Mouse (Mus musculus): ENCODE results near the gene Frs3.

Frs3 gene

GRCm38 (mm10) chr17:47694503-47695336 is 5.9 kb downstream of the Frs3 start, which contains the start of gene Prickle4:
Gene Prickle4, minus strand, starts transcription at chr17:47694736.
- Histone ChIP-seq H3K36me3 (ENCODE audit: insufficient read depth, low read length) (peaks cover 27% of the 10 kb centered on the region), H3K4me3 (replicated peaks; ENCODE audit: low read length) (peak within 1 kb of the TSS; percentile 86), H3K4me1 (replicated peaks; ENCODE audit: low read depth, low read length) (peaks cover 66% of the 10 kb centered on the region), H3K27me3 (ENCODE audit: insufficient read depth, low read length) (peaks cover 65% of the 10 kb centered on the region), H3K9me3 (ENCODE audit: low read length) (no peaks in the 10 kb centered on the region)
- TF ChIP-seq CTCF (conservative IDR thresholded peaks at IDR 0.05; ENCODE audit: low read length) (peak; percentile 25), NANOG (IDR thresholded peaks at IDR 0.05; ENCODE audit: borderline replicate concordance, low read length) (no peak)

- TF ChIP-seq POU5F1 (IDR thresholded peaks at IDR 0.05; ENCODE audit: borderline replicate concordance, low read length) (no peak), CTCF (conservative IDR thresholded peaks at IDR 0.05; ENCODE audit: low read length) (no peak), NANOG (IDR thresholded peaks at IDR 0.05; ENCODE audit: borderline replicate concordance, low read length) (no peak)
- H3K4me1 ChIP-seq (replicated peaks; ENCODE audit: low read depth, low read length) = peaks cover 66% of the 10 kb centered on the region
- H3K4me3 ChIP-seq (replicated peaks; ENCODE audit: low read length) = peak overlapping the region; percentile 86
- no peaks in the 10 kb centered on the region for H3K9me3 ChIP-seq (ENCODE audit: low read length)
- peaks cover 33% of the 10 kb centered on the region for H3K36me3 ChIP-seq (ENCODE audit: insufficient read depth, low read length)
- H3K27me3 ChIP-seq (ENCODE audit: insufficient read depth, low read length) = peaks cover 63% of the 10 kb centered on the region
Measured at GRCm38 (mm10) chr17:47695337-47695710, 6.5 kb downstream of the Frs3 start.

- TF ChIP-seq NANOG (IDR thresholded peaks at IDR 0.05; ENCODE audit: borderline replicate concordance, low read length) (no peak), CTCF (conservative IDR thresholded peaks at IDR 0.05; ENCODE audit: low read length) (no peak), POU5F1 (IDR thresholded peaks at IDR 0.05; ENCODE audit: borderline replicate concordance, low read length) (no peak)
- Histone ChIP-seq H3K4me3 (replicated peaks; ENCODE audit: low read length) (no peak overlapping the region), H3K27me3 (ENCODE audit: insufficient read depth, low read length) (peaks cover 36% of the 10 kb centered on the region), H3K4me1 (replicated peaks; ENCODE audit: low read depth, low read length) (peaks cover 66% of the 10 kb centered on the region), H3K9me3 (ENCODE audit: low read length) (no peaks in the 10 kb centered on the region), H3K36me3 (ENCODE audit: insufficient read depth, low read length) (peaks cover 51% of the 10 kb centered on the region)
Measured at GRCm38 (mm10) chr17:47698156-47698555, 9.3 kb downstream of the Frs3 start.

- Histone ChIP-seq H3K4me3 (replicated peaks; ENCODE audit: low read length) (no peak overlapping the region), H3K27me3 (ENCODE audit: insufficient read depth, low read length) (peaks cover 27% of the 10 kb centered on the region), H3K36me3 (ENCODE audit: insufficient read depth, low read length) (peaks cover 51% of the 10 kb centered on the region), H3K9me3 (ENCODE audit: low read length) (no peaks in the 10 kb centered on the region), H3K4me1 (replicated peaks; ENCODE audit: low read depth, low read length) (peaks cover 68% of the 10 kb centered on the region)
- TF ChIP-seq POU5F1 (IDR thresholded peaks at IDR 0.05; ENCODE audit: borderline replicate concordance, low read length) = no peak
- no peak for TF ChIP-seq CTCF (conservative IDR thresholded peaks at IDR 0.05; ENCODE audit: low read length)
- no peak for TF ChIP-seq NANOG (IDR thresholded peaks at IDR 0.05; ENCODE audit: borderline replicate concordance, low read length)
Measured at GRCm38 (mm10) chr17:47699055-47699454, 10.2 kb downstream of the Frs3 start.

- peak overlapping the region; percentile 79 for H3K4me3 ChIP-seq (replicated peaks; ENCODE audit: low read length)
- peaks cover 84% of the 10 kb centered on the region for H3K4me1 ChIP-seq (replicated peaks; ENCODE audit: low read depth, low read length)
- H3K36me3 ChIP-seq (ENCODE audit: insufficient read depth, low read length) = peaks cover 71% of the 10 kb centered on the region
- H3K9me3 ChIP-seq (ENCODE audit: low read length) = no peaks in the 10 kb centered on the region
- TF ChIP-seq NANOG (IDR thresholded peaks at IDR 0.05; ENCODE audit: borderline replicate concordance, low read length) (no peak), CTCF (conservative IDR thresholded peaks at IDR 0.05; ENCODE audit: low read length) (no peak), POU5F1 (IDR thresholded peaks at IDR 0.05; ENCODE audit: borderline replicate concordance, low read length) (no peak)
- H3K27me3 ChIP-seq (ENCODE audit: insufficient read depth, low read length) = peaks cover 8% of the 10 kb centered on the region
Measured at GRCm38 (mm10) chr17:47701793-47702192, 13.0 kb downstream of the Frs3 start.

GRCm38 (mm10) chr17:47702548-47703345 is 13.9 kb downstream of the Frs3 start:
- Histone ChIP-seq H3K27me3 (ENCODE audit: insufficient read depth, low read length) (0 out of 2 replicates have a peak, but pooled peaks cover 3% of the 10 kb centered on the region), H3K4me1 (replicated peaks; ENCODE audit: low read depth, low read length) (peaks cover 91% of the 10 kb centered on the region), H3K36me3 (ENCODE audit: insufficient read depth, low read length) (peaks cover 73% of the 10 kb centered on the region), H3K4me3 (replicated peaks; ENCODE audit: low read length) (peak overlapping the region; percentile 79), H3K9me3 (ENCODE audit: low read length) (no peaks in the 10 kb centered on the region)
- TF ChIP-seq NANOG (IDR thresholded peaks at IDR 0.05; ENCODE audit: borderline replicate concordance, low read length) (no peak), POU5F1 (IDR thresholded peaks at IDR 0.05; ENCODE audit: borderline replicate concordance, low read length) (no peak), CTCF (conservative IDR thresholded peaks at IDR 0.05; ENCODE audit: low read length) (no peak)

DNA sequence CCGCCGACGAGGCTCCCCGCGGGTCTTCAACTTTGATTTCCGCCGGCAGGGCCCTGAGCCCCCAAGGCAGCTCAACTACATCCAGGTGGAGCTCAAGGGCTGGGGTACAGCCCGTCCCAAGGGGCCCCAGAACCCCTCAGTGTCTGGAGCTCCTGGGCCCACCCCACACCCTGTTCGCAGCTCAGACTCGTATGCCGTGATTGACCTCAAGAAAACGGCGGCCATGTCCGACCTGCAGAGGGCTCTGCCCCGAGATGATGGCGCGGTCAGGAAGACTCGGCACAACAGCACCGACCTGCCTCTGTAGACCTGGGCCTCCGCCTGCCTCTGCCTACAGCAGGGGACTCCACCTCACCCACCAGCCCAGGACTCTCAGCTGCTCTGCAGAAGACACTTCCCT is 14.7 kb downstream of the Frs3 start:
- Histone ChIP-seq H3K4me1 (replicated peaks; ENCODE audit: low read depth, low read length) (peaks cover 91% of the 10 kb centered on the region), H3K9me3 (ENCODE audit: low read length) (no peaks in the 10 kb centered on the region), H3K36me3 (ENCODE audit: insufficient read depth, low read length) (peaks cover 73% of the 10 kb centered on the region), H3K4me3 (replicated peaks; ENCODE audit: low read length) (peak overlapping the region; percentile 79), H3K27me3 (ENCODE audit: insufficient read depth, low read length) (0 out of 2 replicates have a peak, but pooled peaks cover 3% of the 10 kb centered on the region)
- TF ChIP-seq POU5F1 (IDR thresholded peaks at IDR 0.05; ENCODE audit: borderline replicate concordance, low read length) (no peak), NANOG (IDR thresholded peaks at IDR 0.05; ENCODE audit: borderline replicate concordance, low read length) (no peak), CTCF (conservative IDR thresholded peaks at IDR 0.05; ENCODE audit: low read length) (no peak)

- Histone ChIP-seq H3K4me3 (replicated peaks; ENCODE audit: low read length) (peak overlapping the region; percentile 79), H3K4me1 (replicated peaks; ENCODE audit: low read depth, low read length) (peaks cover 95% of the 10 kb centered on the region), H3K27me3 (ENCODE audit: insufficient read depth, low read length) (0 out of 2 replicates have a peak, but pooled peaks cover 3% of the 10 kb centered on the region), H3K9me3 (ENCODE audit: low read length) (no peaks in the 10 kb centered on the region), H3K36me3 (ENCODE audit: insufficient read depth, low read length) (peaks cover 67% of the 10 kb centered on the region)
- TF ChIP-seq CTCF (conservative IDR thresholded peaks at IDR 0.05; ENCODE audit: low read length) (peak; percentile 36), POU5F1 (IDR thresholded peaks at IDR 0.05; ENCODE audit: borderline replicate concordance, low read length) (no peak)
Measured at GRCm38 (mm10) chr17:47704692-47705091, 15.9 kb downstream of the Frs3 start.

Measured in E14TG2a.4 (cell line).